Mouse (Mus musculus) embryonic facial prominence, embryonic 14.5 days (tissue): ENCODE measurements around the gene Gan. TPM values are rescaled to one million over a fixed set of nuclear protein-coding genes. Genes with fewer than 3 reads are reported as not detected.

Experiments
- ATAC-seq: fragments of 200-750 bp; cut with Nextera tagmentation; 2 replicates; pipeline ENCODE4 v1.8.0; 2017; ENCODE audit warnings: low read depth, moderate number of reproducible peaks, moderate TSS enrichment
- DNase-seq: peaks from one replicate; pipeline ENCODE4 v3.0.0-alpha.2; 2015; ENCODE audit warnings: low spot score
- H3K27ac ChIP-seq: fragments of 300-500 bp; sonication (generic); replicated peaks from 2 replicates; pipeline ENCODE4 v1.5.1; 2014; ENCODE audit warnings: low read depth, mild to moderate bottlenecking, low read length, moderate library complexity
- H3K27me3 ChIP-seq: fragments of 300-500 bp; sonication (generic); replicated peaks from 2 replicates; pipeline ENCODE4 v1.6.1; 2014; ENCODE audit warnings: low read length; ENCODE audit not compliant: control insufficient read depth, insufficient read depth
- H3K36me3 ChIP-seq: fragments of 300-500 bp; sonication (generic); 2 replicates; pipeline ENCODE4 v1.6.1; 2014; ENCODE audit warnings: low read length, mixed read lengths; ENCODE audit not compliant: control insufficient read depth, insufficient read depth
- H3K4me1 ChIP-seq: fragments of 300-500 bp; sonication (generic); 2 replicates; pipeline ENCODE4 v1.6.1; 2014; ENCODE audit warnings: antibody characterized with exemption, low read length; ENCODE audit not compliant: control insufficient read depth, insufficient read depth
- H3K4me2 ChIP-seq: fragments of 300-500 bp; sonication (generic); 2 replicates; pipeline ENCODE4 v1.6.1; 2014; ENCODE audit warnings: low read depth, mild to moderate bottlenecking, low read length, moderate library complexity, mixed read lengths
- H3K4me3 ChIP-seq: fragments of 300-500 bp; sonication (generic); 2 replicates; pipeline ENCODE4 v1.5.1; 2014; ENCODE audit warnings: low read depth, mild to moderate bottlenecking, low read length
- H3K9ac ChIP-seq: fragments of 300-500 bp; sonication (generic); 2 replicates; pipeline ENCODE4 v1.6.1; 2014; ENCODE audit warnings: low read depth, mild to moderate bottlenecking, low read length, moderate library complexity, mixed read lengths
- H3K9me3 ChIP-seq: fragments of 300-500 bp; sonication (generic); 2 replicates; pipeline ENCODE4 v1.6.1; 2016; ENCODE audit warnings: low read length; ENCODE audit not compliant: control insufficient read depth
- WGBS: fragments of 180-500 bp; shearing (Covaris S2); extraction: QIAGEN DNeasy Blood & Tissue Kit; methylation state at CpG from one replicate; pipeline ENCODE4 v1.1.7; 2014; 5-methylcytosine and 5-hydroxymethylcytosine counted together
- polyA plus RNA-seq: library from polyadenylated mRNA; unstranded; fragments of >200 nt; fragmentation: Nextera tagmentation; extraction: Ambion mirVana; gene quantifications from 2 replicates; pipeline ENCODE4 v1.2.1, GENCODE M21; 2014

Gan gene
- polyA plus RNA-seq, 1 experiment from 2014 or later, result 3.5 TPM

- no peaks in the 10 kb centered on the region for H3K9me3 ChIP-seq
- no peaks in the 10 kb centered on the region for H3K36me3 ChIP-seq
- H3K4me1 ChIP-seq, result no peaks in the 10 kb centered on the region
- H3K4me2 ChIP-seq, result no peak overlapping the region
- no peak for DNase-seq
- no peak overlapping the region for H3K4me3 ChIP-seq
- 32% methylated on average over 3 of the region's 3 CpGs for WGBS
- H3K27ac ChIP-seq, result no peak overlapping the region
- H3K9ac ChIP-seq, result no peak overlapping the region
- ATAC-seq, result no peak
- H3K27me3 ChIP-seq, result no peaks in the 10 kb centered on the region
Measured at GRCm38 (mm10) chr8:117241848-117242247, 83.9 kb downstream of the Gan start.

GRCm38 (mm10) chr8:117242286-117242685 lies 84.4 kb downstream of the Gan start:
- Histone ChIP-seq H3K4me1 (no peaks in the 10 kb centered on the region), H3K9ac (no peak overlapping the region), H3K27me3 (no peaks in the 10 kb centered on the region), H3K9me3 (no peaks in the 10 kb centered on the region), H3K27ac (no peak overlapping the region), H3K36me3 (no peaks in the 10 kb centered on the region), H3K4me2 (no peak overlapping the region), H3K4me3 (no peak overlapping the region)
- DNase-seq (no peak), ATAC-seq (no peak)
- 63% methylated on average over 6 of the region's 6 CpGs for WGBS

- H3K9me3 ChIP-seq, result no peaks in the 10 kb centered on the region
- no peak overlapping the region for H3K4me3 ChIP-seq
- no peaks in the 10 kb centered on the region for H3K36me3 ChIP-seq
- WGBS, result 47% methylated on average over 6 of the region's 6 CpGs
- no peak overlapping the region for H3K27ac ChIP-seq
- H3K9ac ChIP-seq, result no peak overlapping the region
- no peak for ATAC-seq
- H3K27me3 ChIP-seq, result no peaks in the 10 kb centered on the region
- H3K4me2 ChIP-seq, result no peak overlapping the region
- no peaks in the 10 kb centered on the region for H3K4me1 ChIP-seq
- DNase-seq, result no peak
Measured at GRCm38 (mm10) chr8:117244601-117245000, 86.7 kb downstream of the Gan start.

- no peak overlapping the region for H3K27ac ChIP-seq
- no peaks in the 10 kb centered on the region for H3K9me3 ChIP-seq
- H3K4me2 ChIP-seq, result no peak overlapping the region
- no peak overlapping the region for H3K4me3 ChIP-seq
- no peaks in the 10 kb centered on the region for H3K4me1 ChIP-seq
- WGBS, result 82% methylated on average over 11 of the region's 11 CpGs
- ATAC-seq (no peak), DNase-seq (no peak)
- no peaks in the 10 kb centered on the region for H3K27me3 ChIP-seq
- H3K9ac ChIP-seq, result no peak overlapping the region
- H3K36me3 ChIP-seq, result no peaks in the 10 kb centered on the region
Measured at GRCm38 (mm10) chr8:117248341-117248740, 90.4 kb downstream of the Gan start.

- no peaks in the 10 kb centered on the region for H3K9me3 ChIP-seq
- WGBS, result 46% methylated on average over 7 of the region's 7 CpGs
- no peak overlapping the region for H3K4me2 ChIP-seq
- H3K27me3 ChIP-seq, result no peaks in the 10 kb centered on the region
- DNase-seq (peak; percentile 19), ATAC-seq (no peak)
- no peak overlapping the region for H3K9ac ChIP-seq
- no peak overlapping the region for H3K4me3 ChIP-seq
- no peaks in the 10 kb centered on the region for H3K4me1 ChIP-seq
- H3K36me3 ChIP-seq, result no peaks in the 10 kb centered on the region
- no peak overlapping the region for H3K27ac ChIP-seq
Measured at GRCm38 (mm10) chr8:117251086-117251681, 93.2 kb downstream of the Gan start.

- Histone ChIP-seq H3K9ac (no peak overlapping the region), H3K27me3 (no peaks in the 10 kb centered on the region), H3K27ac (no peak overlapping the region), H3K36me3 (no peaks in the 10 kb centered on the region), H3K4me3 (no peak overlapping the region), H3K4me1 (no peaks in the 10 kb centered on the region), H3K9me3 (no peaks in the 10 kb centered on the region), H3K4me2 (no peak overlapping the region)
- ATAC-seq, result no peak
- no peak for DNase-seq
- 89% methylated on average over 8 of the region's 8 CpGs for WGBS
Measured at GRCm38 (mm10) chr8:117252650-117253049, 94.7 kb downstream of the Gan start.

GRCm38 (mm10) chr8:117253390-117254269 lies 95.7 kb downstream of the Gan start:
- ATAC-seq (no peak), DNase-seq (no peak)
- H3K27me3 ChIP-seq, result no peaks in the 10 kb centered on the region
- H3K36me3 ChIP-seq, result no peaks in the 10 kb centered on the region
- no peak overlapping the region for H3K27ac ChIP-seq
- H3K9ac ChIP-seq, result no peak overlapping the region
- 87% methylated on average over 17 of the region's 17 CpGs for WGBS
- H3K9me3 ChIP-seq, result no peaks in the 10 kb centered on the region
- H3K4me1 ChIP-seq, result peaks cover 4% of the 10 kb centered on the region
- no peak overlapping the region for H3K4me2 ChIP-seq
- H3K4me3 ChIP-seq, result no peak overlapping the region

GRCm38 (mm10) chr8:117254496-117254895 lies 96.6 kb downstream of the Gan start:
- no peak for DNase-seq
- Histone ChIP-seq H3K36me3 (no peaks in the 10 kb centered on the region), H3K27me3 (no peaks in the 10 kb centered on the region), H3K9me3 (no peaks in the 10 kb centered on the region), H3K9ac (no peak overlapping the region), H3K4me2 (no peak overlapping the region), H3K27ac (no peak overlapping the region), H3K4me3 (no peak overlapping the region), H3K4me1 (peaks cover 13% of the 10 kb centered on the region)
- ATAC-seq, result no peak
- WGBS, result 66% methylated on average over 6 of the region's 6 CpGs
